Mouse (Mus musculus) frontal cortex, postnatal 25 days (tissue): ENCODE data around the gene Asf1b.
"Not testable (repeated sequence)": the region's sequence is repeated elsewhere in the genome, so short reads cannot be mapped to it uniquely, and the experiment has no call there.

Experiments used
- DNase-seq, 2 experiments: peaks; one replicate each; pipeline ENCODE4 v3.0.0; 2022; ENCODE audit warnings: low spot score in 2 of 2

Asf1b gene

DNA sequence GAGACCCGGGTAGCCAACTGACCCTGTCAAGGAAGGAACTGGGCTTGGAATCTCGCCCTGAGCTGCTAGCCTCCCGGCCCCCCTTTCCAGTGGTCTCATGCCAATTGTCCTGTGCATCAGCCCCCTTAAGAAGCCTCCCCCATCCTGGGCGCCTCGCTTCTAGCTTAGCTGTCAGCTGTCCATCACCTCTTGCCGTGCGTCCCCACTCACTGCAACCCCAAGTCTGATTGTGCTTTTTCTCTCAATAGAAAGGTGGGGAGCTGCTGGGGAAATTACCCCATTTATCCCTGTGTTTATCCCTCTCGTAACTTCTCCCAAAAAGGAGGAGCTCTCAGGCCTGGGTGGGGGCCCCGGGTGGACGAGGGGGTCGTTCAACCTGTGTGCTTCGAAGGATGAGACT is 40.7 kb downstream of the Asf1b start:
- no peak for DNase-seq

DNA sequence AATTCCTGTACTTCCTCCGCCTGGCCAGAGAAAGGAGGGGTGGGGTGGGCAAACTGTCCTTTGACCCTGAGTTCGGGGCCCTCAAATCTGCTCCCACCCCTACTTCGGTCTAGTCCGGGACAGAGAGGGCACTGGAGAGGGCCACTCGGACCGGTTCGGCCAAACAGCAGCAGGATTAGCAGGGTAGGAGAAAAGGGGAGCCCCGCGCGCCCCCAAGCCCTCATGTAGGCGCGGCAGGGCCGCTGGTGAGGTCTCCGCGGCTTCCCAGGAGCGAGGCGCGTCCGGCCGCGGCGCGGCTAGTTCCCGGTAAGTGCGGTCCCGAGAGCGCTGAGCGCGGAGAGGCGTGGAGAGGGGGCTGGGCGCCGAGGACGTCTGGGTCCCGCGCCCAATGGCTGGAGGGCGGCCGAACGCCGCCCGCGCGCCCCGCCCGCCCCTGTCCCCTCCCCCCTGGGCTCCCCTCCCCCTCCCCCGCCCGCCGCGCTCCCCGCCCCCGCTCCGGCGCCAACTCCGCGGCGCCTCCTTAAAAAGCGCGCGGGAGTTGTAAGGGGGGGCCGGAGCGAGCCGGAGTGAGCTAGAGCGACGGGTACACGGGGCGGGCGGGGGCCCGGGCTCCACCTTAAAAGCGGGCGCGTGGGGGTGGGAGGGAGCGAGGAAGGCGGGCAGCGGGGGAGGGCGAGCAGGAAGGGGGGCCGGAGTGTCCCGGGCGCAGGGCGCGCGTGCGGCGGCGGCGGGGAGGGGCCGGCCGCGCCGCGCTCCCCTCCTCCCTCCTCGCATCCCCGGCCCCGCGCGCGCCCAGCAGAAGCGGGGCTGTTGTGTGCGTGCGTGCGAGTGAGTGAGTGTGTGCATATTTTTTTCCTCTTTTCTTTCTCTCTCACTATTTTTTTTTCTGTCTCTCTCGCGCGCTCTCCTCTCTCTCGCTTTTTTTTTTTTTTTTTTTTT is 41.5 kb downstream of the Asf1b start:
- peak; percentile 45 to 68 for DNase-seq

DNA sequence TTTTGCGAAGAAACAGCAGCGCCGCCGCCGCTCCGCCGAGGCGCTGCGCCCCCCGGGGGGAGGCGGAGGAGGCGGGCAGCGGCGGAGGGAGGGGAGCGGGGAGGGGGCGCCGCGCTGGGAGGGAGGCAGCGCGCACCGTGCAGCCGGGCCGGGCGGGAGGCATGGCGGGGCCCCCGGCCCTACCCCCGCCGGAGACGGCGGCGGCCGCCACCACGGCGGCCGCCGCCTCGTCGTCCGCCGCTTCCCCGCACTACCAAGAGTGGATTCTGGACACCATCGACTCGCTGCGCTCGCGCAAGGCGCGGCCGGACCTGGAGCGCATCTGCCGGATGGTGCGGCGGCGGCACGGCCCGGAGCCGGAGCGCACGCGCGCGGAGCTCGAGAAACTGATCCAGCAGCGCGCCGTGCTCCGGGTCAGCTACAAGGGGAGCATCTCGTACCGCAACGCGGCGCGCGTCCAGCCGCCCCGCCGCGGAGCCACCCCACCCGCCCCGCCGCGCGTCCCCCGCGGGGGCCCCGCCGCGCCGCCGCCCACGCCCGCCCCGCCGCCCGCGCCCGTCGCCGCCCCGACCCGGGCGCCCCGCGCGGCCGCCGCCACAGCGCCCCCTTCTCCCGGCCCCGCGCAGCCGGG is 42.3 kb downstream of the Asf1b start, which contains the start of gene Samd1:
Samd1 (plus strand) TSS at position 162 of the 631 bp plus-strand sequence.
- DNase-seq, result no peak

DNA sequence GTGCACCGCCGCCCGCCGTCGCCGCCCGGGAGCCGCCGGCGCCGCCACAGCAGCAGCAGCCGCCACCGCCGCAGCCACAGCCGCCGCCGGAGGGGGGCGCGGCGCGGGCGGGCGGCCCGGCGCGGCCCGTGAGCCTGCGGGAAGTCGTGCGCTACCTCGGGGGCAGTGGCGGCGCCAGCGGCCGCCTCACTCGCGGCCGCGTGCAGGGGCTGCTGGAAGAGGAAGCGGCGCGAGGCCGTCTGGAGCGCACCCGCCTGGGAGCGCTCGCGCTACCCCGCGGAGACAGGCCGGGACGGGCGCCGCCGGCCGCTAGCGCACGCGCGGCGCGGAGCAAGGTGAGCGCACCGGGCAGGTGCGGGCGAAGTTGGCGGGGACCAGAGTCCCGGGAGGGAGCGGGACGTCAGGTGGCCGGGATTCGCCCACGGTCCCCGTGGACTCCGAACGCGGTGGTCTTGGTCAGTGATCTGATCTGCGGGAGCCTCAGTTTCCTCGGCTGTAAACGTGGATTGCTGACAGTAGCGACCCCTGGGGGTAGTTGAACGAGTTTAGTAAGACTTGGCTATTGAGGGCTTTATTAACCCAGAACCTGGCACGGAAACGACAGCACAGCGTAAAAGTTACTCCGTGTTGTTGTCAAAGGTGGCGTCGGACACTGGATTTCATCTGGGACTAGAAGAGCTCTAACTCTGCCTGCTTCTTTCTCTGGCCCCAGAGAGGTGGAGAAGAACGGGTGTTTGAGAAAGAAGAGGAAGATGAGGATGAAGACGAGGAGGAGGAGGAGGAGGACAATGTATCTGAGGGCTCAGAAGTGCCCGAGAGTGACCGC is 43.1 kb downstream of the Asf1b start:
- no peak for DNase-seq

DNA sequence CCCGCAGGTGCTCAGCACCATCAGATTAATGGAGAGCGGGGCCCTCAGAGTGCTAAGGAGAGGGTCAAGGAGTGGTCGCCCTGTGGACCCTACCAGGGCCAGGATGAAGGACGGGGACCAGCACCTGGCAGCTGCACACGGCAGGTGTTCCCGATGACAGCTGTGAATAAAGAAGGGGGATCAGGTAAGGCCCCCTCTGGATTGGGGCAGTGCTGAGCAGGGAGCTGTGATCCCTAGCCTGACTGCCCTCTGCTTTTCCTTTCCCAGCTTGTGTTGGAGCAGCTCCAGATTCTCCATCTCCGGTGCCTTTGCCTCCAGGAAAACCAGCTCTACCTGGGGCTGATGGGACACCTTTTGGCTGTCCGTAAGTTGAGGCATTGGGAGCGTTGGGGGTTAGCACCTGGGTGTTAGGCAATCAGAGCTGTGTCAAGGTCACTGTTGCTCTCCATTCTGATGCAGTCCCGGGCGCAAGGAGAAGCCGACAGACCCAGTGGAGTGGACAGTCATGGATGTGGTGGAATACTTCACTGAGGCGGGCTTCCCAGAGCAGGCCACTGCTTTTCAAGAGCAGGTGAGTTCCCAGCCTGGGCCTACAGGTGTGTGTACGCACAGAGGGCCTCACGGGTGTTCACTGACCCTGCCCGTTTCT is 43.9 kb downstream of the Asf1b start:
- DNase-seq, result no peak

DNA sequence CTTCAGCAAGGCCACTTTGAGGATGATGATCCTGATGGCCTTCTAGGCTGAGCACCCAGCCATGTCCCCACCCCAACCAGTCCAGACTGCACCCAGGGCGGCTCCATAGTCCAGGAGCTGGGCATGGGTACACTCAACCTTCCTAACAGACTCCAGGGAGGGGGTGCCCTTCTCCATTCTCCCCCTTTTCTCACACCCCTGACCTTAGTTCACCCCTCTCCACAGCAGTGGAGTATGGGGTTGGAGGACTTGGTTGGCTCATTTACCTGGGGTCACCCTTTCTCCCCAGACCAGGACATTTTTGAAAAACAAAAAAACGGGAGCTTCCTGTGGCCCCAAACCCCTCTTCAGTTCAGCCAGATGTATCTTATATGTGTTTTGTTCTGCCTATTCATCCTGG is 44.5 kb downstream of the Asf1b start:
- no peak for DNase-seq

DNA sequence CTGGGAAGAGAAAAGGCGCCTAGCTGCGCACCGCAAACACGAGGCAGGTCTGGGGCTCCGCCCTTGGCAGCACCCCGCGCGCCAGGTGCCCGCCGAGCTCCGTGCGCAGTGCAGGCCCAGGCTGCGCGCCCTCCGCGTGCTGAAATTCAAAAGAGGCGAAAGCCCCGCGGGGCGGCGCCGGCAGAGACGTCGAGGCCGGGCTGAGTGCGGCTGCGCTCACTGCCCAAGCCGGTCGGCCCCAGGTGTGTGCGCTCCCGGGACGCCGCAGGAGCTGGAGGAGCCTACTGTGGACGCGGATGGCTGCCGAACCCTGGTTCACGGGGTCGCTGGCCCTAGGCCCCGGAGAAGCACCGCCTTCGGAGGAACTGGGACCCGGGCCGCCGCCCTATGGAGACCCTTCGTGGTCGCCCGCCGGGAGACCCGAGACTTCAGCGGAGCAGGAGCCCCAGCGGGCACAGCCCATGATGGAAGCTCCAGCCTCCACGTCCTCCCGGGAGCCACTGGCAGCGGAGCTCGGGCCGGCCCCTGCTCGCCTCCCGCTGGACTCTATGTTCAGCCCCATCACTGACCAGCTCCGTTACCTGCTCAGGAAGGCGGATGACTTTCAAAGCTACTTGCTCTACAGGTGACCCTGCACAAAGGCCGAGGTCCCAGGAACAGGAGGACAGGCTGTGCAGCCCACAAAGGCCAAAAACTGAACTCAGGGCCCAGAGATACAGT is 46.1 kb downstream of the Asf1b start, which contains the start of gene 1700067K01Rik:
1700067K01Rik (plus strand) TSS at position 222 of the 720 bp plus-strand sequence.
- no peak for DNase-seq

DNA sequence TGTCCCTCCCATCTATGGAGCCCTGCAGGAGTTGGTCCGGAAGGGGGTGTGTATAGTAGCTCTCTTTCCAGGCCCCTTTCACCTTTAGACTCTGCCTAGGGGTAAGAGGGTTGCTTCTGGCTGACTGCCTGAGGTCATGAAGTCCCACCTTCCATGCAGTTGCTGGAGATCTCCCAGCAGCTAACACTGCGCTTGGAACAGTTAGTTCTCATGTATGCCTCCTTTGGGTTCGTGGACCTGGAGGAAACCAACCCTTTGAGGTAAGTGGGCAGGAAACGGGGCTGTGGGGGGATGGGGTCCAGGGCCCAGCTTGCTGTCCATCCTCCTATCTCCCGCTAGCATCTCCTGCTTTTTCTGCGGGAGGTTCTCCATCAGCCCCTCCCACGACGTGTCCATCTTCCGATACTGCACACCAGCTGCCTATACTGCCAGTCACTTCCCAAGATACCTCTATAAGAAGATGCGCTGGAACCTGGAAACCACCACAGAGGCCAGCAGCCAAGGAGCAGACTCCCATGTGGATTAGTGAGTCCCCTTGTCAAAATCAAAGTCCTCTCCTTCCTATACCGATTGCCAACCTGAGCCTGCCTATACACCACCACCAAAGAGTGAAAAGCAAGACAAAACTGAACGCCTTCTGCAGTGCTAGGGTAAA is 47.8 kb downstream of the Asf1b start:
- DNase-seq, result no peak

DNA sequence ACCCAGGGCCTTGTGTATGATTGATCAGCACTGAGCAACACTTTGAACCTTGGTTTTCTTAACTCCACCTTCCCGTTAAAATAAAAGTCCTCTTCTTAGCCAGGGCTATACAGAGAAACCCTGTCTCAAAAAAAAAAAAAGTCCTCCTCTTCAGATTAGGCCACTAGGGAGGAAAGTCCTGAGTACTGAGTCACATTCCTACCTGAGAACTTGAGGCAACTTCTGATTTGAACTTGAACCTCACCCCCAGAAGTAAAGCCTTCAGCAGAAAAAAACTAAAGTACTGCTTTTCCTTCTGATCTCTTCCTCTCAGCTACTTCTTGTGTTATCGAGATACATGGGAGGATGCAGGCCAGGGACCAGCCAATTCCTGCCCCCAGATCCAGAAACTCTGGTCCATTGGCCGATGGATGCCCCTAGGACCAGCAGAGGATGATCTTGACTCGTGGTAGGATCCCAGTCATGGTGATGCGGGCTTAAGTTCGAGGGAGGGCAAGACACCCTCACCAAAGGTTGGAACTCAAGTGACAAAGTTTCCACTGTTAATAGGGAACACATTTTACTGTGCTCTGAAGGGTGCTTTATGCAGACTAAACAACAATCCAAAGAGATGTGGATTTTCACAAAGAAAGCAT is 48.4 kb downstream of the Asf1b start:
- no peak for DNase-seq

DNA sequence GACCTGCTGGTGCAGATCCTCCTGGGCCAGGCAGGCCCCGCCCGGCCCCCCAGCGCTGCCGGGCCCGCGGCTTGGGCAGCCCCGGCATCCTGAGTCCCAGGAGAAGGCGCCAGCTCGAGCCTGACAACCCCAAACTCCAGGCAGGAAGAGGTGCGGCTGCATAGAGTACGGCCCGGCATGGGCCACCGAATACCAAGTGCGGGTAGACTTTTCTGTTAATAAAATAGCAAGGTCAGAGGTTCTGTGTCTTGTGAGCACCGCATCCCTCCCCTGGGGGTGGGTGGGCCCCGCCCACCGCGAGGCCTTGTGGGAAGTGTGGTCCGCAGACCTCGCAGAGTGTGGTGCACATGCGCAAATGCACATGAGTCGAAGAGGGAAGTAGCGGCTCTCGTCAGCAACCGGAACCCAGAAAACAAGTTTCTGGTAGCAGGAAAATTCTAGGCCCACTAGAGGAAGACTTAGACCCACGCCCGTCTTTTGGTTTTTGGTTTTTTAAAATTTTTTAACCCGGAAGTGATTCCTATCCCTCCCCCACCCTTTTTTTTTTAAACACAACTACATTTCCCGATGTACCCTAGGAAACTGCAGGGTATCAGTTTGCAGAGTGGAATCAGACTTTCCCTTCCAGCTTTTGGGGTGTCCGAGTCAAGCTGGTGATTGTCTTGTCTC is 49.4 kb downstream of the Asf1b start:
- DNase-seq, result peak; percentile 83 to 90

DNA sequence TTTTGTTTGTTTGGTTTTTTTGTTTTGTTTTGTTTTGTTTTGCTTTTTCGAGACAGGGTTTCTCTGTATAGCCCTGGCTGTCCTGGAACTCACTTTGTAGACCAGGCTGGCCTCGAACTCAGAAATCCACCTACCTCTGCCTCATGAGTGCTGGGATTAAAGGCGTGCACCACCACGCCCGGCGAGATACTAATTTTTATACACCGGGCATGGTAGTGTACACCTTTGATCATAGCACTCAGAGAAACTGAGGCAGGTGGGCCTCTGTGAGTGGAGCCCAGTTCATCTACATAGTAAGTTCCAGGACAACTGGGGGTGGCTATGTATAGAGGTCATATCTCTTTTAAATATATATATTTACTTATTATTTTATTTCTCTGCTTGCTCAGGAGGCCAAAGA is 50.2 kb downstream of the Asf1b start:
- not testable (repeated sequence) for DNase-seq

DNA sequence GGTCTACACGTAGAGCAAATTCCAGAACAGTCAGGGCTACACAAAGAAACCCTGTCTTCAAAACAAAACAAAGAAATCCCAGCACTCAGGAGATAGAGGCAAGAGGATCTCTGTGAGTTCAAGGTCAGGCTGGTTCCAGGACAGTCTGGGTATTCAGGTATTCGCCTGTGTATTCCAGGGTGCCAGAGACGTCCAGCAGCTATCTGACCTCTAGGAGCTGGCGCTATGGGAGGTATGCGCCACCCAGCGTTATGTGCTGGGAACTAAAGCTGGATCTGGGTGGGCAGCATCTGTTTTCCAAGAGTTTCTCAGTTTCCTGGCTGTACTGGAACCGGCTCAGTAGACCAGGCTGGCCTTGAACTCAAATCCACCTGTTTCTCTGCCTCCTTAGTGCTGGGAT is 53.1 kb downstream of the Asf1b start:
- DNase-seq, result no peak

DNA sequence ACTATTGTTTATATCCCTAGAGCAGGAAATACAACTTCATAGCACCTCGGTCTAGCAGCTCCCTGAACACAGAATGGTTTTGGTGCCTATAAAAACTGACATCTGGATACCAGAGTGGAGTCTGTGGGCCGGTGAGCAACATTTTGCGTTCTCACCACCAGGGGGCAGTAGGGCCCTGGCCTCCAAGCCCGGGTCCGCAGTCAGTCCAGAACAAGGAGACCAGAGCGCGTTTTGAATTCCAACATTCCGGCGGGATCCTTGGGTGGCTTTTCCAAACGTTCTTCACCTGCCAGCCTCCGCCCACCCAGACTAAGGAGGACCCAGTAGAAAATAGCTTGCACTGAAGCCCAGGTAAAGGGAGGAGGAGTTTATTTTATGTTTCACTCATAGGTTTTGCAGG is 54.6 kb downstream of the Asf1b start:
- DNase-seq, result peak; percentile 74 to 86

DNA sequence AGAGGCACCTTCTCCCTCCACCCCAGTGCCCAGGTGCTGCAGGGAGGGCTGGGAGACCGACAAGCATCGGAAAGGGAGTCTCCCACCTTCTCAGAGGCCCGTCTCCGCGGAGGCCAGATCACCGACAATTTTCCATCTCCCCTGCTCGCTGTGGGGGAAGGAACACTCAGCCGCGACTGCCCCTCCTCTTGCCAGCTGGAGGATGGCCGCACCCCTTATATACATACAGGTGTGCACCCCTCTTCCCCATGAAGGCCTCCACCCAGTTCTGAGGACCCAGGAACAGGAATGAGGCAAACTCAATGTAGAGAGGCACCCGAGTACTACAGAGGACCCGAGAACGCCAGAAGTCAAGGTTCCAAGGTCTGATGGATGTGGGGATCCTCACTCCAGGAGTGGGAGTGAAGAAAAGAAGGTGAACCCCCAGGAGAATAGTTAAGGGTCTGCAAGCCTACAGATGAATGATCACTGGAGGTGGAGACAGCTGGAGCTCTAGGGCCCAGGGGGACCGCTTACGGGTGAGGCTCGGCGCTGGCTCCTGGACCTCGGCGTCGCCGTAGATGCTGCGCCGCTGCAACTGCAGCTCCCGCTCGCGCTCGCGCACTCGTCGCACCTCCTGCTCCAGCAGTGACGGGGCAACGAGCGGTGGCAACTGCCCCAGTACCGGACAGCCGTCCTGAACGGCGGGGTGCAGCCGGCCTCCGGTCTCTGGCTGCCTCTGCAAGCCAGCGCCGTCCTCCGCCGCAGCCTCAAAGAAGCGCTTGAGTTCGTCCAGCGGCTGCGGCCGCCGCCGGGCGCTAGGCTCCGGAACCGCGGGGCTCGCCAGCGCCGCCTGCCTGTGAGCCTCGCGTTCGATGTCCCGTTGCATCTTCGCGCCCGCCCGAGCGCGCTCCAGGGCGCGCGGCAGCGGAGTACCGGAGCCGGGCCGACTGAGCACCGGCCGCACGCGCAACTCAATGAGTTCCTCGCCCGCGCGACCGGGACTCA is 55.6 kb downstream of the Asf1b start:
- DNase-seq, result peak; percentile 48 to 53

DNA sequence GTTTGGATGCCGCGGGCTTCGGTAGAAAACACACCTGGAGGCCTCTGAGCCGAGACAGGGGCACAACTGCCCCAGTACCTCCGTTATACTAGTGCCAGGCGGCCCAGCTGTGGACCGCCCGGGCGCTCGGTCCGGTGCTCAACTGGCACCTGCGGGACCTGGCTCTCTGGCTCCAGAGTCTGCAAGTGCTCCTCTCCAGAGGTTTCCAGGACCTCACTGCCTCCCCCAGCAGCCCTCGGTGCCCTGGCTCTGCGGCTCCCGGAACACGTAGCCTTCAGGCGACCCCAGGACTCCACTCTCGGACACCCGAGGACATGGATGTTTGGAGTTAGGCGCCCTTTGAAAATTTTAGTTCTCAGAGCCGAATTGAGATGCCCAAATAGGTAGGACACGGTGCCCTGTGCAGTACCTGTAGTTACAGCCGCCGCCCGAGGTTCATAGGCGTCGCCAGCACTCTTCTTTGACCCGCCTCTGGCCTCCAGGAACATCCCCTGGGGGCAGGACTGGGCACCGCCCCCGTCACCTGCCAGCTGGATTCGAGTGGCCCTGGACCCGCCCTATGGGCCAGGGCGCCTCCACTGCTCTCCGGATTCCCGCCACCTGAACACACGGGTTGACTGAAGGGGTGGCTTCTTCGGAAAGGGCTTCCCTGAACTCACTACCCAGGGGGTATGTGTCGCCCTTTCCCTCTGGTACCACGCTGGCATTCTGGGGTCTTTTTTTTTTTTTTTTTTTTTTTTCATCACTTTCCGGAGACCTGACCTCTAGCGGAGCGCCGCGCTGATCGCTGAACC is 56.6 kb downstream of the Asf1b start, which contains the start of gene 2210011C24Rik:
2210011C24Rik (minus strand) TSS at position 467 of the 794 bp plus-strand sequence.
- DNase-seq, result no peak

DNA sequence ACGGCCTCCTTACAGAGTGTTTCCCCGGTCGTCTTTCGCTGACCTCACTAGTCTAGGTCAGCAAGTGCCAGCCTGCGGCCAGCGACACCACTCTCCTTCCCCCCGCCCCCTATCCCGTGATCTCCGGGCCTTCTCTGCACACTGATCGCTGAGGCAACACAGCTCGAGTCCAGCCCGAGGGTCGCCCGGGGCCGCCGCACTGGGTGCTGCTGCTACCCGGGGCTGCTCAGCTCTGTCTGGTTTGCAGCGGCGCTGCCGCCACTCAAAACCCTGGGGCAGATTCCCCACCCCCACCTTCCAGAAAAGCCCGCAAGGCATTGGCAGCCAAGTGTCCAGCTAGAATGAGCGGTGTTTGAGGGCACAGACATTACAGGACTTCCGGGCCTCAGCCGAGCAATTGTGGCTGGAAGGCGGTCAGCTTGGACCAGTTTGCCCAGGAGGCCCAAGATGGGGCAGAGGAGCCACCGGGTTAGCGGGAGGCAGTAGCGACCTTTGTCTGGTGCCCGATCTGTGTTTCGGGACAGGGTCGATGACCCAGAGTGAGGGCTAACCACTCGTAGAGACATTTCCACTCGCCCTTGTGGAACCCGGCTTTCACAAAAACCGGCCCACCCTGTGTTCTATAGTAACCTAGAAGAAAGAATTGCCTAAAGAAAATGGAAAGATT is 57.3 kb downstream of the Asf1b start:
- DNase-seq, result no peak

DNA sequence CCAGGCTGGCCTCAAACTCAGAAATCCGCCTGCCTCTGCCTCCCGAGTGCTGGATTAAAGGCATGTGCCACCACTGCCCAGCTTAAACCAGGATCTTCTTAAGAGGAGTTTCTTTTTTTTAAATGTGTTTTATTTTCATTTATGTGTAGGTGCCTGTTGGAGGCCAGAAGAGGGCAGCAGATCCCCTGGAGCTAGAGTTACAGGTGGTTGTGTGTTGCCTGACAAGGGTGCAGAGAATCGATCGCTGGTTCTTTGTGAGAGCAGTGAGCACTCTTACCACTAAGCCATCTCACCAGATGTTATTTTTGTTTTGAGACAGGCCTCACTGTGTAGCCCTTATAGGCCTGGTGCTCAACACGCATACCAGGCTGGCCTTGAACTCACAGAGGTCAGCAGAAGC is 60.5 kb downstream of the Asf1b start:
- DNase-seq, result no peak
